Mouse (Mus musculus): ENCODE data around the gene Eml3. TPM values are rescaled to one million over a fixed set of nuclear protein-coding genes. Genes with fewer than 3 reads are reported as not detected.

Eml3 gene
- total RNA-seq, 2 experiments from 2014 or later: 24.3 to 26.7 TPM

DNA sequence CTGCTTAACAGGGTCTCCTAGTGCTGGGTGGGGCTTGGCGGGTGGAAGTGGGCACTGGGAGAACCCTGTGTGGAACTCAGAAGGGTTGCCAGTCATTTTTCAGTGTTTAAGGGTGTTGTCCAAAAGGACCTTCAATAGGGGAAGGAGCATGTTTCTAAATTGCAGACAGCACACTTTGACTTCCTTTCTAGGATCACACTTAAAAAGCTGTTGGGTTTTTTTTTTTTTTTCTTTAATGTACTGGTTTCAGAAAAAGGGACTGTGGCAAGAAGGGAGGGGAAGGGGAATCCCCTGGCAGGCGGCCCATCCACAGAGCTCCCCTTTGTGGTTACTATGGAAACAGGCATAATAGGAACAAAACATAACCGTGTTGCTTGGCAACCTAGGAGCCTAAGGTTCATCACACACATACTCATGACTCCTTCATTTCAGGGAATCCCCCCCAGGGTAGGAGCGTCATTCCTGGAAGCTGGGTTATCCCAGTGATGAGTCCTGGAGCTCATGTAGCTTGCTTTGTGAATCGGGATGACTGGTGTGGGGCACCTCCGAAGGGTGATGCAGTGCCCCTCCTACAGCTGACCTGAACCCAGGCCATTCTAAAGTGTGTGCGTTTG, 55.0 kb downstream of the Eml3 start:
- DNase-seq (ENCODE audit: low spot score in 2 of 2): peak; percentile 52 to 77

GRCm38 (mm10) chr19:8985891-8986290, 56.5 kb downstream of the Eml3 start:
- DNase-seq (ENCODE audit: low spot score in 2 of 2): no peak

DNA sequence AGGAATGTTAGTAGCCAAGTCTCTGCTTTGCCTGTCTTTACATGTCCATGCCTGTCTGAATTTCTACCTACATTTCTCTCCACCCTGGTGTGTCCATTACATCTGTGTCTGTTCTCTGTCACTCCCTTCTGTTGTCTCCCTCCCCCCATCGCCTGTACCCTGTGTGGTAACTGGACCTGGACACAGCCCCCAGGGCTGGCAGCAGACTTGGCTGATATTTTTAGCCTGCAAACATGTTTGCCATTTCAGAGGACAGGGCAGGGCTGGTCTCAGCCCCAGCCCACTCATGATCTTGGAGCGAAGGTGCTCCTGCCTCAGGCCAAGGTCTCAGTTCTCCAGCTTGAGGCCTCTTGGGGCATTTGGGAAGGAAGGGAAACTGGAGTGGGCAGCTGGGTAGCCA, 58.5 kb downstream of the Eml3 start:
- no peak for DNase-seq (ENCODE audit: low spot score in 2 of 2)

DNA sequence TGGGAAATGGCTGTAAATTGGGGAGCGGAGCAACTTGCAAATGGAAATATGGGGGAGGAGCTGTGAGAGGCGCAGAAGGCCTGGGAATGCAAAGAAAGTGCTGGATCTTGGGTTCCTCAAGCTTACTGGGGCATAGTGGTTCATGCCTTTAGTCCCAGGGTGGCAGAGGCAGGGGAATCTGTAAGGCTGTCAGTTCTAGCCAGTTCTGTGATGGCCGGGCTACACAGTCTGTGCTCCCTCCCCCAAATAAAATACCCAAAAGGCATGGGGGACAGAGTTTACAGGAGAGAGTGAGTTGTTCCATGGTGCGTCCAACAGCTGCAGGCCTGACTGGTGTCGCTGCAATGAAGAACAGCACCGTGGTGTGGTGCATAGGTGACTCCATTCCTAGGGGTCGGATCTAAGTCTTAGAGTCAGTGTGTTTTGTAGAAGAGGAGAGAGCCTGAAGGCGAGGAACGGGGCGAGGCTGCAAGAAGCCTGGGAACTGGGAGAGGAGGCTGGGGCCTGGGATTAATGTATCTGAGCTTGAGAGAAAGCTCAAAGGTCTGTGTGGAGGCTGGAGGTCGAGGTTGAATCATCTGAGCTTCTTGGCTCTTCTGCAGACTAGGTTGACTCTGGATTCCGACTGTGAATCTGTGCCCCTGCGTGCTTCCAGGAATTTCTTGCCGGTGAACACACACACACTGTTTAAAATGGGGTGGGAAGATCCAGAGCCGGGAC, 59.2 kb downstream of the Eml3 start:
- DNase-seq (ENCODE audit: low spot score in 2 of 2): peak in 1 of 2 experiments; percentile 26

DNA sequence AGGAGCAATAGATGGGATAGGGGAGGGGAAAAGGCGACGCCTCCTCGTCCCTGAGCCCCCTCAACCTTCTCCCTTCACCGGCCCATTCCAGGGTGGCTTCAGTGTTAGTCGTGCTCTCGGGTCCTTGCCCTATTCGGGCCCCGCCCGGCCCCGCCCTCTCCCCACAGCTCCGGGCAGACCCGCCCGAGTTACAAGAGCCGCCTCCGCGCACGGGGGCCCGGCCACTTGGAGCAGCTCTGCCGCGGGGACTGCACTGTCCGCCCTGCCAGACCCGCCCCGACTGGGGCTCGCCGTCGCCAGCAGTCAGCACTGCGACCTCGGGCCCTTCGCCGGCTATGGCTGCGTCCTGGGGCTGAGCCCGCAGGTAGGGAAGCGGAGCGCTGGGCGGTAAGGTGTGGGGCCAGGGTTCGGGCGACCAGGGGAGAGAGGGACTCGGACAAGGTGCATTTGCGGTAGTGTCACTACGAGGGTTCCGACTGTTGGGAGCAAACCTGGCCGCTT, 59.8 kb downstream of the Eml3 start, which contains the start of gene Ahnak:
Gene Ahnak, plus strand, starts transcription at position 219 of the 501 bp plus-strand sequence.
- peak; percentile 81 to 91 for DNase-seq (ENCODE audit: low spot score in 2 of 2)

DNA sequence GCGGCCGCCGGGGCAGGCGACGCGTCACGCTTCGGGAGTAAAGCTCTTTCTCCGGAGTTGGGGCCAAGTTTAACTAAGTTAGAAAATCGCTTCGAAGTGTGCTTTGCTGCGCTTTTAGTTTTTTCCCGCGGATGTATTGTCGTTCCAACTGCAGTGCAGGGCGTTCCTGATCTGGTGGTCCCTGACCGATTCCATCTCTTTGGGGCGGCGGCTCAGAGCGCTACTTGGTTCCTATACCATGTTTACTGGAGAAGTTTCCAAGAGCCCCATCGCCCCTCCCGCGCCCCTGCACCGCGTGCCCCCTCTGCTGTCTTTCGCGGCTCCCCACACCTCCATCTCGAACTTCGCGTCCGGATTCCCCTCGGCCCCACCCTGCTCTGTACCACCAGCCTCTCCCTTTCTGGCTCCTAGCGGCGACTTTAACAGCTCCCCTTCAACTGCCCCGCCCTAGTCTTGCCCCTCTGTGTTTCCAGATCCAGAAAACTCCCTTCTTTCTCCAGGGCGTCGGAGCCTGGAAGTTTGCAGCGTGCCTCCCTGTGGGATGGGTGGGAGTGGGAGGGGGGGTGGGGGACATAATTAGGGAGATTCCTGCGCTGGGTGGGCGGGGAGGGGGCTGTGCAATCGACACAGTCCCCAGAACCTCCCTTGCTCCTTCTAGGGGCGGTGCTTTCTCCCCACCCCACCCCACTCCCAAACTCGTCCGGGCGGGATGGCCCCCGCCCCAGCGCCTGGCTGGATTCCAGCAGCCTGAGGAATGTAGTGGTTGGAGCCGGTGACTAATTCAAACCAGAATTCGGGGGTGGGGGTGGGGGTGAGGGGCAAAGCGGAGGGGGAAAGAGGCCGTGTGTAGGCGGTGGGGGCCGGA, 60.4 kb downstream of the Eml3 start:
- DNase-seq (ENCODE audit: low spot score in 2 of 2): peak; percentile 96

DNA sequence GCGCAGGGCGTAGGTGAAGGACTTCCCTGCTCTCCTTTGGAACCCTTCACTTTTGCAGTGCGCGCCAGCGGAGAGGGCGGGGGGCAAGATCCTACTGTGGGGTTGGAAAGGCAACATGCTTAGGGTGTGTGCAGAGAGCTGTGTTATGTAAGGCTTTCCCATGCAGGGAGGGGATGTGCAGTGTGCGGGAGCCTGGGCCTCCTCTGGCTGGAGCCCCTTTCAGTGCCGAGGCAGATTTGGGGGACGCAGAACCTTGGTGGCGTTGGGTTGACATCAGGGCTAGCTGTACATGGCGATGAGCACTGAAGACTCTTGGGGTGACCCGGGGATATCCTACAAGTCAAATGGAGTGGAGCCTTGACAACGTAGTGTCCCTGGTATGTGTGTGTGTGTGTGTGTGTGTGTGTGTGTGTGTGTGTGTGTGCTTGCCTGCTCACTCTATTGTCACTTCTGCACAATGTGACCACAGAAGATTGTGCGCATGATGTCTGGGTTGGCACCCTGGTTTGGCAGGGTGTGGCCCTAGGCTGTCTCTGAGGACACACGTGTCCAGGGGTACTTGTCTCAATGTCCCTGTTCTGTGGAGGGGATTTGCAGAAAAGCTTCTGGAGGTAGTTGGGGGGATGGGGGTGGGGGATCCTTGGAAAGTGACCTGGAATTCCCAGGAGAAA, 61.2 kb downstream of the Eml3 start:
- DNase-seq (ENCODE audit: low spot score in 2 of 2): no peak

Small RNA genes lying within 50 kb of the gene (microRNA-seq; reads per million reads assigned to microRNA genes)
- not detected for gene Mir5136

Other genes with a start within 250 kb of the Eml3 start
- gene Slc3a2, start 206.2 kb upstream of the Eml3 start, total RNA-seq (2021): 10 to 100 TPM; 42.4 to 43.8 TPM
- 10 to 100 TPM; 34.5 to 35.1 TPM for gene Wdr74, start 193.7 kb upstream of the Eml3 start, total RNA-seq (2021)
- gene 1700092M07Rik, start 188.8 kb upstream of the Eml3 start, total RNA-seq (2021): 1 to 10 TPM in 1 of 2 experiments, not detected in 1; 2.5 TPM
- gene Stx5a, start 188.1 kb upstream of the Eml3 start, total RNA-seq (2021): 10 to 100 TPM; 59.1 to 60.5 TPM
- gene Nxf1, start 172.5 kb upstream of the Eml3 start, total RNA-seq (2021): 10 to 100 TPM; 70.4 to 80.5 TPM
- gene Tmem223, start 158.6 kb upstream of the Eml3 start, total RNA-seq (2021): 10 to 100 TPM; 71.4 to 85.6 TPM
- 10 to 100 TPM; 19.3 to 21.9 TPM for gene Tmem179b, start 155.1 kb upstream of the Eml3 start, total RNA-seq (2021)
- 10 to 100 TPM; 15.5 to 16.9 TPM for gene Taf6l, start 143.1 kb upstream of the Eml3 start, total RNA-seq (2021)
- gene Polr2g, start 131.0 kb upstream of the Eml3 start, total RNA-seq (2021): 10 to 100 TPM; 61.0 to 65.4 TPM
- 1 to 10 TPM; 1.4 to 1.5 TPM for gene Zbtb3, start 127.0 kb upstream of the Eml3 start, total RNA-seq (2021)
- 10 to 100 TPM; 19.9 to 22.9 TPM for gene Ttc9c, start 110.2 kb upstream of the Eml3 start, total RNA-seq (2021)
- 10 to 100 TPM; 61.3 to 71.0 TPM for gene Hnrnpul2, start 109.5 kb upstream of the Eml3 start, total RNA-seq (2021)
- gene AC129217.1, start 99.8 kb upstream of the Eml3 start, total RNA-seq (2021): under 1 TPM in 1 of 2 experiments, not detected in 1; 0.67 TPM
- 10 to 100 TPM; 22.1 to 24.2 TPM for gene Bscl2, start 92.1 kb upstream of the Eml3 start, total RNA-seq (2021)
- under 1 TPM; 0.17 to 0.26 TPM for gene Gng3, start 90.4 kb upstream of the Eml3 start, total RNA-seq (2021)
- gene Lrrn4cl, start 78.8 kb upstream of the Eml3 start, total RNA-seq (2021): 10 to 100 TPM; 18.7 to 22.9 TPM
- 100 to 1,000 TPM; 149 to 158 TPM for gene Ubxn1, start 58.1 kb upstream of the Eml3 start, total RNA-seq (2021)
- gene Uqcc3, start 48.6 kb upstream of the Eml3 start, total RNA-seq (2021): 10 to 100 TPM; 48.1 to 49.3 TPM
- 10 to 100 TPM in 1 of 2 experiments, 1 to 10 TPM in 1; 2.4 to 11.4 TPM for gene Lbhd1, start 45.8 kb upstream of the Eml3 start, total RNA-seq (2021)
- gene Gm49403, start 45.6 kb upstream of the Eml3 start, total RNA-seq (2021): not detected
- 10 to 100 TPM; 30.0 to 30.9 TPM for gene 1810009A15Rik, start 40.7 kb upstream of the Eml3 start, total RNA-seq (2021)
- 1 to 10 TPM; 1.5 to 2.9 TPM for gene Gm49416, start 40.6 kb upstream of the Eml3 start, total RNA-seq (2021)
- 10 to 100 TPM; 19.0 to 20.1 TPM for gene Ints5, start 36.5 kb upstream of the Eml3 start, total RNA-seq (2021)
- gene Ganab, start 31.5 kb upstream of the Eml3 start, total RNA-seq (2021): 10 to 100 TPM; 74.2 to 77.0 TPM
- 10 to 100 TPM; 29.6 to 31.6 TPM for gene B3gat3, start 9.2 kb upstream of the Eml3 start, total RNA-seq (2021)
- gene Rom1, start 196 bp upstream of the Eml3 start, total RNA-seq (2021): 1 to 10 TPM; 4.4 to 4.9 TPM
- gene Mta2, start 12.3 kb downstream of the Eml3 start, total RNA-seq (2021): 10 to 100 TPM; 61.1 to 69.8 TPM
- gene Tut1, start 24.3 kb downstream of the Eml3 start, total RNA-seq (2021): 10 to 100 TPM; 12.7 to 14.9 TPM
- 100 to 1,000 TPM; 704 to 748 TPM for gene Eef1g, start 37.5 kb downstream of the Eml3 start, total RNA-seq (2021)
- 100 to 1,000 TPM; 377 to 414 TPM for gene Ahnak, start 59.7 kb downstream of the Eml3 start, total RNA-seq (2021)
- gene Scgb1a1, start 158.4 kb downstream of the Eml3 start, total RNA-seq (2021): 1 to 10 TPM; 1.7 to 5.3 TPM
- gene Asrgl1, start 206.1 kb downstream of the Eml3 start, total RNA-seq (2021): 10 to 100 TPM; 11.5 to 14.4 TPM